Mouse (Mus musculus) forebrain, embryonic 10.5 days (tissue): ENCODE data around the gene Immt. TPM values are rescaled to one million over a fixed set of nuclear protein-coding genes. Genes with fewer than 3 reads are reported as not detected.
"Not testable (repeated sequence)": the region's sequence is repeated elsewhere in the genome, so short reads cannot be mapped to it uniquely, and the experiment has no call there.

Experiments
- DNase-seq: peaks from one replicate; pipeline ENCODE4 v3.0.0-alpha.2; 2017; ENCODE audit warnings: low spot score; ENCODE audit errors: extremely low spot score
- H3K27ac ChIP-seq: fragments of 300-500 bp; sonication (generic); 2 replicates; pipeline ENCODE4 v1.5.1; 2016; ENCODE audit warnings: mild to moderate bottlenecking
- H3K27me3 ChIP-seq: fragments of 300-500 bp; sonication (generic); 2 replicates; pipeline ENCODE4 v1.6.1; 2016; ENCODE audit warnings: mild to moderate bottlenecking; ENCODE audit not compliant: poor library complexity, severe bottlenecking
- H3K36me3 ChIP-seq: fragments of 300-500 bp; sonication (generic); replicated peaks from 2 replicates; pipeline ENCODE4 v1.6.1; 2016; ENCODE audit warnings: mild to moderate bottlenecking, moderate library complexity
- H3K4me1 ChIP-seq: fragments of 300-500 bp; sonication (generic); 2 replicates; pipeline ENCODE4 v1.6.1; 2016
- H3K4me3 ChIP-seq: fragments of 300-500 bp; sonication (generic); 2 replicates; pipeline ENCODE4 v1.5.1; 2016; ENCODE audit warnings: mild to moderate bottlenecking, moderate library complexity
- H3K9me3 ChIP-seq: fragments of 300-500 bp; sonication (generic); 2 replicates; pipeline ENCODE4 v1.6.1; 2016; ENCODE audit warnings: mild to moderate bottlenecking, moderate library complexity
- WGBS: fragments of 180-500 bp; shearing (Covaris S2); methylation state at CpG from one replicate; pipeline ENCODE4 v1.1.7; 2016; 5-methylcytosine and 5-hydroxymethylcytosine counted together
- polyA plus RNA-seq: library from polyadenylated mRNA; unstranded; fragments of >200 nt; fragmentation: Nextera tagmentation; extraction: Ambion mirVana; gene quantifications from 2 replicates; pipeline ENCODE4 v1.2.1, GENCODE M21; 2016

Gene Immt
- polyA plus RNA-seq, 1 experiment from 2014 or later, result 225 TPM

DNA sequence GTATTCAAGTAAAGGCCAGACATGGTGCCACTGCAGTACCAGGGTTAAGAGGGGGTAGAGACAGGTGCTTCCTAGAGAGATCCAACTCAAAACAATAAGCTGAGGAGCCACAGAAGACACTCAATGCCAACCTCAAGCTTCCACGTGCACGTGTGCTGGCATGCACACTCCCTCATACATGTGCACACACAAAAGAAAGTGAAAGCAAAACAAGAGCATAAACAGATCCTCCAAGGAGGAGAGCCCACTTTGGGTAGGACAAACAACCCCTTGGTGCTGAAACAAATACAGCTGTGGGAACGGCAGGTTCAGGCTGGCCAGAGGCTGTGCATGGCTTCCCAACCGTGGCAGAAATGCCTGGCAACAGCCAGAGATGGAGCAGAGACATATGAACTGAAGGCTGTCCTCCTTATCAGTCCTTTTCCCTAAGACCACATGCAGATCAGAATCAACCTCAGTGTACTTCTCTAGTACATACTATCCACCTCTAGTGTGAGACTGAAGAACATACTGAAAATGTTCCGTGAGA is 11.3 kb upstream of the Immt start:
- Histone ChIP-seq H3K4me1 (peaks cover 18% of the 10 kb centered on the region), H3K36me3 (peaks cover 39% of the 10 kb centered on the region), H3K27me3 (no peaks in the 10 kb centered on the region), H3K9me3 (no peaks in the 10 kb centered on the region), H3K4me3 (no peak overlapping the region), H3K27ac (no peak overlapping the region)
- 90% methylated on average over 5 of the region's 5 CpGs for WGBS
- DNase-seq, result no peak

DNA sequence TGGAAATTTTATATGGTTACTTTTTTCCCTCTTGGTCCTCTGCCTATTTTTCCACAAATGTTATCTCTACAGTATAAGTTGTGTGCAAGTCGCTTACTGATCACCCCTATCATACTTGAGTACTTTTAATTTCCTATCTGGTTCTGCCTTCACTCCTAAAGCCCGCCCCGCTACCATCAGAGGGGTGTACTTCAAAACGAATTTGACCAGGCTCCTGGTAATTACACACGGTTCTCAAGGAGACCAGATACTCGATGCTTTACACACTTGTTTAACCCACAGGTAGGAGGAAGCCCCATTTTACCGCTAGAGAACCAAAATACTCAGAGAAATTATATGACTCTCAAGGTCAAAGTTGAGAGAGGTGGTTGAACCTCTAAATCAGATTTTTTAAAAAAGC is 8.0 kb upstream of the Immt start:
- 2% methylated on average over 7 of the region's 7 CpGs for WGBS
- H3K4me3 ChIP-seq, result peak overlapping the region; percentile 73
- H3K27me3 ChIP-seq, result no peaks in the 10 kb centered on the region
- peaks cover 6% of the 10 kb centered on the region for H3K36me3 ChIP-seq
- peak overlapping the region; percentile 83 for H3K27ac ChIP-seq
- H3K4me1 ChIP-seq, result peaks cover 18% of the 10 kb centered on the region
- H3K9me3 ChIP-seq, result no peaks in the 10 kb centered on the region
- no peak for DNase-seq

DNA sequence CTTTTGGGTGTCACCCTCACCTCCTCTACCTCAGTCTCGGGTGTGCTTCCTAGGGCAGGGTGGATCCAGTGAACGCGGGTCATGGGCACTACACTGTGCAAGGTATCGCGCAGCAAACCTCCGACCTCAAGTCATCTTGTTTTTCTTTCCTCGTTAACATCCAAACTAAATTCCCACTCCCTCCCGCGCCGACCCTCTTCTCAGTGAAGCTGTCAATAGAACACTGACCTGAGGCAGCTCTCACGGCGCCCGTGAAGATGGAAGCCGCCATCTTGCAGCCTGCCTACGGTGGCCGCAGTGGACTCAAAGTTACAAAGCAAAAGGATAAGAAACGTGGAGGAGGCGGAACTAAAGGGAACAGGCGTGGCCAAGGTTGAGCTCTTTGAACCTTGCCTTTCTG is 7.6 kb upstream of the Immt start:
- H3K9me3 ChIP-seq, result no peaks in the 10 kb centered on the region
- peaks cover 18% of the 10 kb centered on the region for H3K4me1 ChIP-seq
- under 1% methylated on average over 19 of the region's 19 CpGs for WGBS
- peak overlapping the region; percentile 83 for H3K27ac ChIP-seq
- no peaks in the 10 kb centered on the region for H3K27me3 ChIP-seq
- peak overlapping the region; percentile 73 for H3K4me3 ChIP-seq
- H3K36me3 ChIP-seq, result peaks cover 2% of the 10 kb centered on the region
- peak; percentile 88 for DNase-seq

DNA sequence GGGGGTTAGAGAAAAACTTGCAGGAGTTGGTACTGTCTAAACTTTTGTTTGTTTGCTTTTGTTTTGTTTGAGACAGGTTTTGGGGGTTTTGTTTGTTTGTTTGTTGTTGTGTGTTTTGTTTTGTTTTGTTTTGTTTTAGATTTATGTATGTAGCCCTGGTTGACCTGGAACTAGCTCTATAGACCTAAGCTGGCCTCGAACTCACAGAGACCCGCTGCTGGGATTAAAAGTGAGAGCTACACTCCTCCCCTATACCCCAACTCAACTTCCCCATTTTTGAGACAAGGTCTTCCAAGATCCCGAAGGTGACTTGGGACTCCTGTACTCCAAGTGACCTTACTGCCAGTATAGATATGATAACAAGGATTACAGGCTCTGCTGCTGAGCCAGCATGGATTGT is 7.2 kb upstream of the Immt start:
- H3K27ac ChIP-seq, result peak overlapping the region; percentile 83
- H3K9me3 ChIP-seq, result no peaks in the 10 kb centered on the region
- no peak for DNase-seq
- H3K4me3 ChIP-seq, result peak overlapping the region; percentile 73
- no peaks in the 10 kb centered on the region for H3K27me3 ChIP-seq
- 36% methylated on average over 3 of the region's 3 CpGs for WGBS
- no peaks in the 10 kb centered on the region for H3K36me3 ChIP-seq
- peaks cover 18% of the 10 kb centered on the region for H3K4me1 ChIP-seq

DNA sequence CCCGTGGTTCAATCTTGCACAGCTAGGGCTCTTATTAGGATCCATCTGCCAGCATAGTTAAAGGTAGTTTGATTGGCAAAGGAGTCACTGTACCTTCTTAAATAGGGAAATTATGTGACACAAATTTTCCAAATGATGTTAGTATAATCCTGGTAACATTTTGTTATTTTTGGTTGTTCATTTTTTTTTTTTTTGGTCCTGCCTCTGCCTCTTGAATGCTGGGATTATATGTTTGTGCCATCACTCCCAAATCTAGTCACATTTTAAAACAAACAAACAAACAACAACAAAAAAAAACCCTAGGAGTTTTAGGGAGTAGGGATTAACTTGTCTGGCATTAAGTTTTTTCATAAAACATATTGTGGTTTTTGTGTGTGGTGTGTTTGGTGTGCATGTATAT is 4.3 kb upstream of the Immt start, which contains the start of gene Mrpl35:
Mrpl35 (minus strand) TSS at position 101 of the 400 bp plus-strand sequence.
- Histone ChIP-seq H3K4me3 (no peak within 1 kb of the TSS), H3K36me3 (no peaks in the 10 kb centered on the region), H3K4me1 (peaks cover 20% of the 10 kb centered on the region), H3K9me3 (no peaks in the 10 kb centered on the region), H3K27me3 (no peaks in the 10 kb centered on the region), H3K27ac (no peak within 1 kb of the TSS)
- no peak for DNase-seq
- WGBS, result 44% methylated on average over 1 of the region's 1 CpGs

DNA sequence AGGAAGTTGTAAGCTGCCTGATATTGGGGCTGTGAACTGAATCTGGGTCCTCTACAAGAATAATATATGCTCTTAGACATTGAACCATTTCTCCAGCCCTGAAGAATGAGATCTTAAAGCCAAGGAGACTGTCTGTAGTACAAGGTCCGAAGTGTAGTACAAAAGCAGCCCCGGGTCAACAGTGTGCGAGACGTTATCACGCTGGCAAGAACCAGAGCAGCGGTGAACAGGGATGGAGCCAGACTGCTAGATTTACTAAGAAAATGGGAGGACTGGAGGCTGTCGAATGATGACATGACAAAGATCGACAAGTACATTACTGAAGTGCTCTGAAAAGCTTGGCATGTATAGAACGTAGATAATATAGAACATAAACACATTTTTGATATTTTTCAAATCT is 1.4 kb upstream of the Immt start:
- H3K27me3 ChIP-seq, result no peaks in the 10 kb centered on the region
- H3K36me3 ChIP-seq, result peaks cover 13% of the 10 kb centered on the region
- H3K4me3 ChIP-seq, result peak overlapping the region; percentile 96; the same call in 1 of the 2 replicates
- H3K27ac ChIP-seq, result no peak overlapping the region
- H3K9me3 ChIP-seq, result no peaks in the 10 kb centered on the region
- 90% methylated on average over 9 of the region's 9 CpGs for WGBS
- no peak for DNase-seq
- H3K4me1 ChIP-seq, result peaks cover 15% of the 10 kb centered on the region

DNA sequence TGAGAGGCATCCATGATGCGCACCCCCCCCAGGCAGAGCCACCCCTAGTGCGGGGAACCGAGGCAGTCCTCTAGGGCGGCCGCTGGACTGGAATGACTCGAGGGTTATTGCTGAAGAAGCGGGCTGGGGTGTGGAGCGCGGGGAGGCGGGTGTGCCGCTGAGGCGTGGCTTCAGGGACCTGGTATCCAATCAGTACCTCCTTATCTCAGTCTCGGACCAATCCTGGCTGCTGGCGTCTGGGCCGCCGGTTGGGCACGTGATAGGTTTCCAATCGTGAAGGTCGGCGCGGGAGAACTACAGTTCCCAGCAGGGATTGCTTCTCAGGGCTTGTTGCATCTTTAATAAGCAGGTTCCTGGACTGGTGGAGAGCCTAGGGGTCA is 440 bp downstream of the Immt start:
- H3K36me3 ChIP-seq, result peaks cover 31% of the 10 kb centered on the region
- H3K4me1 ChIP-seq, result peaks cover 15% of the 10 kb centered on the region
- DNase-seq, result peak; percentile 95
- no peaks in the 10 kb centered on the region for H3K27me3 ChIP-seq
- peak overlapping the region; percentile 95 for H3K27ac ChIP-seq
- no peaks in the 10 kb centered on the region for H3K9me3 ChIP-seq
- peak overlapping the region; percentile 96 for H3K4me3 ChIP-seq
- WGBS, result under 1% methylated on average over 21 of the region's 21 CpGs

DNA sequence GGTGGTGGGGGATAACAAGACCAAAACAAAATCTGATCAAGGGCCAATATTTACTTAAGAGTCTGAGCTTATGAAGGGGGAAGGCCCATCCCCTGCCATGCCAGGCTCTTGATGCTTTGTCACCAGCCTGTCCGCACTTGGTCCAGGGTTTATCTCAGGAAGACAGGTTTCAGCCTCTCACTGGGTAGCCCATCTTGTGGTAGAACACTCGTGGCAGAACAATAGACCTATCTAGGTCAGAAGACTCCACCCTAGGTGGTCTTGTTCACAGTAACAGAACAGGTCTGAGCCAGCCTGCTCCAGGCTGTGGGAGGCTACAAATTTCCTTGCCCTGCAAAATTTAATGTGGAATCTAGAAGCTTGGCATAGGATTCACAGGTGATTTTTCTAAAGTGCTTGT is 5.7 kb downstream of the Immt start:
- Histone ChIP-seq H3K27ac (no peak overlapping the region), H3K27me3 (no peaks in the 10 kb centered on the region), H3K4me3 (no peak overlapping the region), H3K9me3 (no peaks in the 10 kb centered on the region), H3K4me1 (peaks cover 11% of the 10 kb centered on the region), H3K36me3 (peaks cover 60% of the 10 kb centered on the region)
- 81% methylated on average over 2 of the region's 2 CpGs for WGBS
- DNase-seq, result no peak

DNA sequence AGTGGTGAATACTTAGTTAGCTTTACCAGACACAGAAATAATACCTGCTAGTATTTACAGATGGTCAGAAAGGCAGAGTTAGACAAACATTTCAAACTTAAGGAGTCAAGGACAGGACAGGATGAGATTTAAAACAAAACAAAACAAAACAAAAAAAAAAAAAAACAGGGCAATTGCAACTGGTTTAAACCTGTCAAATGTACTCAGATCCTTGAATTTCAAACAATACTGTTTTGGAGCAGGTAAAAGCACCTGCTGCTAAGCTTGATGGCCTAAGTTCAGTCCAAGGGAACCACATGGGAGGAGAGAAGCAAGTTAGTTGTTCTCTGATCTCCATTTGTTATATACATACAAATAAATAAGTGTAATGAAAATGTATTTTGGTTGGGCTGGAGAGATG is 8.7 kb downstream of the Immt start:
- Histone ChIP-seq H3K36me3 (peaks cover 55% of the 10 kb centered on the region), H3K9me3 (no peaks in the 10 kb centered on the region), H3K27me3 (no peaks in the 10 kb centered on the region), H3K27ac (no peak overlapping the region), H3K4me3 (no peak overlapping the region), H3K4me1 (no peaks in the 10 kb centered on the region)
- DNase-seq, result no peak

DNA sequence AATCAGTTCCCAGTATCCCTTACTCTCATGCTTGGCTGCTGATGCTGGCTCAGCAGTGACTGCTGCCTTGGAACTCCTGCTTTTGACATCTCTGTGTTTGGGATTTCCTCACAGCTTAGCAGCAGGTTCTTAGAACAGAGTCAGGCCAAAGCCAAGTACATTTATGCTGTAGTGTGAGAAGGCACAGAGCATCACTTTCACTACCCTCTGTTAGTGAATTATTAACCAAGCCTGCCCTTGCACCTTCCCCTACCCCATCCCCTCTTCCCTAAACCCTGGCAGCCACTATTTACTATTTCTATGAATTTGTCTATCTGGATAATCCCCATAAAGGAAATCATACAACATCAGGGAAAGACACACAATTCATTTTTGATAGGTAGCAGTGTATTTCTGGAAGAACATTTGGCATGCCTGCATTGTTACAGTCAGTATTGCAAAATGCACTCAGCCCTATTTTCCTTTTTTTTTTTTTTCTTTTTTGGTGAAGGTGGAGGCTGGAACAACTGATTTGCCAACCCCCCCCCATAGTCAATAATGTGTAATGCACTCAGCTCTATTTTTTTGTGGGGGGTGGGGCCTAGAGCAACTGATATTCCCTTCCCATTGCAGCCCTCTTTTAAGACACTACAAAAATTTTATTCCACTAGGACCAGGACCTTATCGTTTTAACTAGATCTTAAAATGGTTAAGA is 9.6 kb downstream of the Immt start:
- H3K4me1 ChIP-seq, result no peaks in the 10 kb centered on the region
- H3K27me3 ChIP-seq, result no peaks in the 10 kb centered on the region
- H3K9me3 ChIP-seq, result no peaks in the 10 kb centered on the region
- no peak overlapping the region for H3K4me3 ChIP-seq
- H3K36me3 ChIP-seq, result peaks cover 55% of the 10 kb centered on the region
- 97% methylated on average over 1 of the region's 1 CpGs for WGBS
- H3K27ac ChIP-seq, result no peak overlapping the region
- no peak for DNase-seq

DNA sequence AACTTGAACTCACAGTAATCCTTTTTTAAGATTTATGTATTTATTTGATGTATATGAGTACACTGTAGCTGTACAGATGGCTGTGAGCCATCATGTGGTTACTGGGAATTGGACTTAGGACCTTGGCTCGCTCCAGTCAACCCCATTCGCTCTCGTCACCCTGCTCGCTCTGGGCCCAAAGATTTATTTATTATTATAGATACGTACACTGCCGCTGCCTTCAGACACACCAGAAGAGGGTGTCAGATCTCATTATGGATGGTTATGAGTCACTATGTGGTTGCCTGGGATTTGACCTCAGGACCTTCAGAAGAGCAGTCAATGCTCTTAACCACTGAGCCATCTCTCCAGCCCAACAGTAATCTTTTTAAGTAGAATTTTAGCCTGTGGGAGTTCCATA is 15.8 kb downstream of the Immt start:
- H3K27me3 ChIP-seq, H3K9me3 ChIP-seq, H3K4me3 ChIP-seq, H3K4me1 ChIP-seq, H3K27ac ChIP-seq, DNase-seq: not testable (repeated sequence)
- WGBS, result 98% methylated on average over 6 of the region's 6 CpGs
- peaks cover 73% of the 10 kb centered on the region for H3K36me3 ChIP-seq

DNA sequence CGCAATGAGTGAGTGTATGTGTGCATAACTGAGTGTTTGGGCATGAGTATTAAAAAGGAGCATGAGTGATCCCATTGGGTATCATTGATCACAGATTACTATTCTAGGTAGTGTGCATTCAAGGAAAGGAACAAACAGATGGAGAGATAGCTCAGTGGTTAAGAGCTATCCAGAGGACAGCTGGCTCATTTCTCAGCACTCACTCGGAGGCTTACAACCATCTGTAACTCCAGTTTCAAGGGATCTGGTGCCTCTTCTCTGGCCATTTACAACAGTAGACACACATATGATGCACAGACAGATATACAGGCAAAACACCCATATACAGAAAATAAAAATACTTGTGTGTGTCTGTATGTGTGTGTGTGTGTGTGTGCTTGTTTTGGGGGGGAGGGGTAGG is 36.6 kb downstream of the Immt start:
- Histone ChIP-seq H3K27me3 (no peaks in the 10 kb centered on the region), H3K36me3 (peaks cover 95% of the 10 kb centered on the region)
- WGBS, result 96% methylated on average over 2 of the region's 2 CpGs

DNA sequence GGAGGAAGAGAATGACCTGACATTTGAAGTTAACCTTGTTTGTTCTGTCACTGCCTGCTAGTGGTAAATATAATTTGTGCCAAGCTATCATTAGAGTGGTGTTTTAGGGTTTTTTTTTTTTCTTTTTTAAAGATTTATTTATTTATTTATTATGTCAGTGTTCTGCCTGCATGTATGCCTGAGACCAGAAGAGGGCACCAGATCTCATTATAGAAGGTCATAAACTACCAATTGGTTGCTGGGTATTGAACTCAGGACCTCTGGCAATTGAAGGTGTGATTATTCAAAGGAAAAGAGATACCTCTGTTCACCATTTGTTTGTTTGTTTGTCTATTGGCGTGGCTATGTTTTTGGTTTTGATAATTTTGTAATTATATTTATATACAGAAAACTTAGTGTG is 37.7 kb downstream of the Immt start:
- DNase-seq, result no peak
- peaks cover 4% of the 10 kb centered on the region; the same call in 1 of the 2 replicates for H3K9me3 ChIP-seq
- no peak overlapping the region for H3K27ac ChIP-seq
- no peaks in the 10 kb centered on the region for H3K4me1 ChIP-seq
- 92% methylated on average over 1 of the region's 1 CpGs for WGBS
- H3K4me3 ChIP-seq, result no peak overlapping the region
- peaks cover 95% of the 10 kb centered on the region for H3K36me3 ChIP-seq
- H3K27me3 ChIP-seq, result no peaks in the 10 kb centered on the region

More for the DNA sequence above, 36.6 kb downstream of the Immt start:
- Histone ChIP-seq H3K9me3 (peaks cover 4% of the 10 kb centered on the region; the same call in 1 of the 2 replicates), H3K4me1 (no peaks in the 10 kb centered on the region), H3K4me3 (no peak overlapping the region), H3K27ac (no peak overlapping the region)
- DNase-seq, result no peak
